Mouse (Mus musculus) CD4-positive, CD25-positive, alpha-beta regulatory T cell, adult 2 months (primary cell): ENCODE measurements around the gene Msrb2.

Experiments
- DNase-seq: peaks from one replicate; pipeline ENCODE4 v3.0.0-alpha.2; 2012; ENCODE audit warnings: low read depth, low spot score

Gene Msrb2

DNA sequence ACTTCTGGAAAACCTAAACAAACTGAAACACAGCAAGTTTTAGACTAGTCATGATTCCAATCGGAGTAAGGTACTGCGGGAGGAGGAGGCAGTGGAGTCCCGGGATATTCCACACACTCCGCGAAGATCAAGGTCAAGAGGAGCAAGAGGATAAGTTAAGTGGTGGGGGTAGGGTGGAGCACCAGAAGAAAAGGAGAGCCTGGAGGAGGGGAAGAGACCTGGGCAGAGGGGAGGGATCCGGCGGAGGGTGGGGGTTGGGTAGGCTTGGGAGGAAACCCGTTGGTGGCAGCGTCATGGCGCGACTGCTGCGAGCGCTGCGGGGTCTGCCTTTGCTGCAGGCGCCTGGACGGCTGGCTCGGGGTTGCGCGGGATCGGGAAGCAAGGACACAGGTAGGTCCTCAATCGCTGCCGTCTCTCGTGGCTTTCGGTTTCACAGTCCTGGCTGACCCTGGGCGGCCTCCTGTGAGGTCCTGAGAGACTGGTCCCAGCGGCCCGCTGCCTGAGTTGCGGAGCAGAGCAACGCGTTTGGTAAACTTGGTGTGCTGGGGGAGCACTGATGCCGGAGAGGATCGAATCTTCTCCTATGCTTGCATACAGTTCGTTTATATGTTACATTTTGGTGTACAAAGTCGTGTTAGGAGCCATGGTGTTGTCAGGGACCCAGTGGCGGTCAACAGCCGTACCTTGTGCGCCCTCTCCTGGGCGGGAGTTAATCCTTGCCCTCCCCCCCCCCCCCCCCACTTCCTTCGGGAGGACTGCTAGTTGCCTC is at the start of gene Msrb2:
TSS of gene Msrb2 (plus strand) at position 51 of the 769 bp plus-strand sequence.
- peak; percentile 82 for DNase-seq

DNA sequence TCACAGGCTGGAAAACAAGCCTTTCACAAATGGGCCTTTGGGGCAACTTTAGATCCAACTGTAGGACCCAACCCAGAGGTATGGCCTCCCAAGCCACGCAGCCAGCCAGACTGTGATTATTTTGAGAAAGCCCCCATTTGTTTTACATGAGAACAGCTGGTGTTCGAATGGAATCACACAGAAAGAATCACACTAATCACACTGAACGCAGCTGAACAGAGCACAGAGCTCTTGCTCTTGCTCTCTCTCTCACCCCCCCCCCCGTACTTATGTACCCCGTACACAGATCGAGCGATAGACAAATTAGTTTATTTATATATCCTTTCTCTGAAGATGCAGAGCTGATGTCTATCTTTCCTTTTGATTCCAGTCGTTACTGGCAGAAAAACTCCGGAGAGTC is 48.8 kb upstream of the Msrb2 start:
- DNase-seq: no peak

DNA sequence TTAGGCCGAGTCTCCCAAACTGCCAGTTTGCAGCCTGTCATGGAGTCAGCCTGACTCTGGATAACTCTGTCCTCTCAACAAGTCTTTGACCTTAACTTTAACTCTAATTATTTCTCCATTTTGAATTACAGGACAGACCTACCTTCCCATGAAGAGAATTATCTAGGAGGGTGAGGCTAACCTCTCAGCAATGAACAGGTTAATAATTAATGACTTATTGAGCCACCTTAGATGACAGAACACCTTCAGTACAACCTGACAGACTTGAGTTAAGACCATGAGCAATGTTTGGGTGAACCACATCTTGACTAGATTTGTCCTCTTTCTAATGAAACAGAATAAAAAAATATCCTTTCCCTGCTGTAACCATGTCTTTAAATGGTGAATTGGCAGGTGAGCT is 44.9 kb upstream of the Msrb2 start:
- no peak for DNase-seq

- DNase-seq: no peak
Measured at GRCm38 (mm10) chr2:19327811-19328210, 43.4 kb upstream of the Msrb2 start.

- DNase-seq: no peak
Measured at GRCm38 (mm10) chr2:19343901-19344635, 27.2 kb upstream of the Msrb2 start.

GRCm38 (mm10) chr2:19344636-19345413 is 26.4 kb upstream of the Msrb2 start:
- peak; percentile 89 for DNase-seq

GRCm38 (mm10) chr2:19345414-19345964 is 25.8 kb upstream of the Msrb2 start:
- no peak for DNase-seq

DNA sequence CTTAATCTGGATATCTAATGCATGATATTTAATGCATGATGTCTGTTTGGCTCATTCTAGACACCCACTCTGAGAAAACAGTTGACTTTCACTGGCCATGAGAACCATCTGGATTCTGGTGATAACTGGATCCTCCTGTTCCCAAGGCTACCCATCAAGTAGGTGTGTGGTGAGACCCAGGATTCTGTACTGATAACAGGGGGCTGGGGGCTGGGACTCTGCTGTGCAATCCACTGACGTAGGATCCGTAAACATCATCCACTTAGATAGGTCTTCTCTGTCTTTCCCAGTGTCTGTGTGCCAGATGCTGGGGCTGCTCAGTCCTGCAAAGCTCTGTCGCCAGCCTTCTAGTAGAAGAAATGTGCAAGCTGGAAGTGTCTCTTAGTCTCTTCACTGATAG is 22.8 kb upstream of the Msrb2 start:
- DNase-seq: no peak

- no peak for DNase-seq
Measured at GRCm38 (mm10) chr2:19350167-19350566, 21.1 kb upstream of the Msrb2 start.

DNA sequence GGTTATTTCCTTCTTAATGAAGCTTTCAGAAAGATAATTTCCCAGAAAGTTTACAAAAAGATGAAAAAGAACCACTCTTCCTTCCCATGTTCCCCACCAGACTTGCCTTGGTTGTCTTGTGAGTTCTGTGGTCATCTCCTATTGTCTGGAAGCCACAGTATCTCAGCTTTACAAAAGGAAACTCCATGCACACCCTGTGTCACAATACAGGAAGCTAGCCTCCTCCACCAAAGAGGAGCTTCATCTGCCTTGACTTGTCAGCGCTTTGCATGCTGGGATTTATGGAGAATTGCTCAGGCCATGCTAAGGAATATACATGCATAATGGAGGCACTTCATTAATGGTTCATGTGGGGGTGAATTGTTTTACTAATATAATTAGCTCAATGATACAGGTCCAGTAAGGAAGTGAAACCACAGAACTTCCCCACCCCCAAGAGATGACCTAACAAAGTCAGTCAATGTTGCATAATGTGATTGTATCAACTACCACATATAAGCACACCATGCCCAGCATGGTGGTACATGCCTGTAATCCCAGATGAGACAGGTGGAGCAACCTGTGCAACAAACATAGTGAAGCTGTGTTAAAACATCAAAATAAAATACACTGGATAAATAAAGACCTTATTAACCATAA is 19.5 kb upstream of the Msrb2 start:
- DNase-seq: no peak

DNA sequence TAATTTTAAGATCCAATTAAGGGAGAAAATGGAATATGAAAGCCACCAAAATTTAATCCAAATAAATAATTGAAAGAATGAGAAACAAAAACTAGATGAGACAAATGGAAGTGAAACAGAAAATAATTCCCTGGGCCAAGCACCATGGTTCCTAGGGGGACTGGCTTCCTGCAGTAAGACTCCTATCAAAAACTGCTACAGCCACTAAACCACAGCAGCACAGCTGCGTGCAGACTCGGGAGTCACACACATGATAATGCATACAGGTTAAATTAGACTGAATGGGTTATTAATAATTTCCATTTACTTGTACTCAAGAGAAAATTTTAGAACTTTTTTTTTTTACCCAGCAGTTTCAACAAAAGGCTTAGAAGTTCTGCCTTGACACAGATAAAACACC is 18.1 kb upstream of the Msrb2 start:
- no peak for DNase-seq

DNA sequence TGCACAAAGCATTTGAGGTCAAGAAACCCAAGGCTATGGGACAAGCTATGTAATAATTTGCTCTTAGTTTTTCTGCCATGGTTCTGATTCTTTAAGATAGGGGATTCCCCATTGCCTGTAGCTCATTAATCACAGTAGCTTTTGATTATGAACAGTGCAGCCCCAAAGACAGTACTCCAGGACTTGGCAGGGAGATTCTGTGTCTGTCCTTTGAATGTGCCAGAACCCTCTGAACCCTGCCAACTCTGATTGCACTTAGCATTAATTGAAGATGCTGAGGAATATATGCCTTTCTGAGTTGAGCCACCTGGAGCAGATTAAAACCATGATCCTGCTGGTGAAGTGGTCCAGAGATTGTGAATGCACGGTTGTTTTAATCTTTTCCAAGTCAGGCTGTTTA is 8.4 kb upstream of the Msrb2 start:
- DNase-seq: no peak

DNA sequence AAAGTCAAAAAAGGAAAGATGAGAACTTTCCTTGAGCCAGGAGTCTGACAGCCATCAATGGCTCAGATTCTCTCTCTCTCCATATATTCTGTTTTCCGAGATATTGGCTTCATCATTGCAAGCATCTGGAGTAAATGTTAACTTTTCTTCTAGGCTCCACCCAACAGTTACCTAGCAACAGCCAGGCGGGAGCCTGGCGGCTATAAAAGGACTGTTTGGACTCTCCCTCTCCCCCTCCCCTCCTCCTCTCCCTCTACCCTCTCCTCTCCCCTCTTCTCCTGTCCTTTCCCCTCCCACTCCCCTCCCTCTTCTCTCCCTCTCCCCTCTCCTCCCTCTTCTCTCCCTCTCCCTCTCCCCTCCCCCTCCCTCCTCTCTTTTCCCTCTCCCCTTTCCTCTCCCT is 4.8 kb upstream of the Msrb2 start:
- DNase-seq: no peak

DNA sequence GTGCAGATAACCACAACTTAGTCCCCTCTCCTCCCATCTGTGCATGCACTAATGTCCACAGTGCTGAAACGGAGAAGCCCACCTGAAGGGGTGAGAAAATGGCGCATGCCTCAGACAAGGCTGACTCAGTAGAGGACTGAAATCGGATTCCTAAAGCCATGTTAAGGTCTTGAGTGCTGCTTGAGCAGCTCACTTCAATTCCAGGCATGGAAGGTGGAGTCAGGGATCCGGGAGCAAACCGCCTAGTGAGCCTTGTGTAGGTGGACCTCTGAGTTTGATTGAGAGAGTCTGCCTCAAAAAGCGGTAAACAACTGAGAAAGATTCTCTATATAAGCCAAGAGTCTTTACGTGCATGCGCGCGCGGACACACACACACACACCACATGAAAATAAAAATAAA is 4.1 kb upstream of the Msrb2 start:
- no peak for DNase-seq

GRCm38 (mm10) chr2:19373695-19374094 is 2.5 kb downstream of the Msrb2 start:
- DNase-seq: peak; percentile 34

- DNase-seq: no peak
Measured at GRCm38 (mm10) chr2:19380446-19380950, 9.3 kb downstream of the Msrb2 start.

DNA sequence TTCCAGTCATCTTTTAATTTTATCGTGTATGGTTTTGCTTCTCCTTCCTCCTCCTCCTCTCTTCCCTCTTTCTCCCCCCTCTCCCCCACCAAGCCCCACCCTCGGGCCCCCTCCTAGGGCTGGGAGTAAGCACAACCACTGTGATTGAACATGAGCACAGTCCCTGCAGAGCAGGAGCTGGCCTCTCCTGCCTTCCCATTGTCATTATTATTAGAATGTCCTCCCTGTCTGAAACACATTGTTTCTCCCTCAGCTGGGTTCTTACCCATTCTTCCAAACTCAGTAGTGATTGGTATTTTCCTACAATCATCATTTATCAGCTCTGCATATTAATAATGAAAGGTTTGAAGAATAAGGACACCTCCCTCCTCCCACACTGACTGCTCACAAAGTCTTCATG is 9.7 kb downstream of the Msrb2 start:
- DNase-seq: no peak

DNA sequence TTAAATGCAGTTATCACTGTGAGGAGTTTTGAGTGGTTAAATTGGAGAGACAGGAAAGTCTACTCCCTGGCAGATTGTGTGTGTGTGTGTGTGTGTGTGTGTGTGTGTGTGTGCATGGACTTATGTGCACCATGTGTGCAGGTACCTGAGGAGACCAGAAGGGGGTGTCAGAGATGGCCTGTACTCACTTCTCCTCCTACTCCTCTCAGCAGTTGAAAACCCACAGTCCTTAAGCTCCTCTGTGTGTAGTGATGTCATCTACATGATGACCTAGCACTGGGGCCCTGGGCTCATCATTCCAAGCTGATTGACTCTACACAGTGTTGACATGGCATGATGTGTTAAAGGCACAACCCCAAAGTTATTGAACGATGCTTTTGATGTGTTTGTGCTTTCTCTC is 11.0 kb downstream of the Msrb2 start:
- no peak for DNase-seq

DNA sequence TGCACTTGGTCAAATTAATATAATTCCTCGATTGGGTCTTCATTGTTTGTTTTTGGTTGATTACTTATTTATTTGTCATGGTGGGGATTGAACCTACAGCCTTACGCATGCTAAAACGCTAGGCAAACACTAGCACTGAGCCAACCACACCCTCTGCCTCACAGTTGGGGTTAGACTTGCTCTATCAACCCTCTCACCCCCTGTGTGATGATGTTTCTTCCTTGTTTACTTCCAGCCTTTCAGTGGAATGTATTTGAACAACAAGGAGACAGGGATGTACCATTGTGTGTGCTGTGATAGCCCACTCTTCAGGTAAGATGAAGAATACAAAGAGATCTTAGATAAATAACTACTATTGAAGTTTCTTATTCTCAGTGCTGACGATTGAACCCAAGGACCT is 11.8 kb downstream of the Msrb2 start:
- no peak for DNase-seq

GRCm38 (mm10) chr2:19385772-19386171 is 14.5 kb downstream of the Msrb2 start:
- no peak for DNase-seq

DNA sequence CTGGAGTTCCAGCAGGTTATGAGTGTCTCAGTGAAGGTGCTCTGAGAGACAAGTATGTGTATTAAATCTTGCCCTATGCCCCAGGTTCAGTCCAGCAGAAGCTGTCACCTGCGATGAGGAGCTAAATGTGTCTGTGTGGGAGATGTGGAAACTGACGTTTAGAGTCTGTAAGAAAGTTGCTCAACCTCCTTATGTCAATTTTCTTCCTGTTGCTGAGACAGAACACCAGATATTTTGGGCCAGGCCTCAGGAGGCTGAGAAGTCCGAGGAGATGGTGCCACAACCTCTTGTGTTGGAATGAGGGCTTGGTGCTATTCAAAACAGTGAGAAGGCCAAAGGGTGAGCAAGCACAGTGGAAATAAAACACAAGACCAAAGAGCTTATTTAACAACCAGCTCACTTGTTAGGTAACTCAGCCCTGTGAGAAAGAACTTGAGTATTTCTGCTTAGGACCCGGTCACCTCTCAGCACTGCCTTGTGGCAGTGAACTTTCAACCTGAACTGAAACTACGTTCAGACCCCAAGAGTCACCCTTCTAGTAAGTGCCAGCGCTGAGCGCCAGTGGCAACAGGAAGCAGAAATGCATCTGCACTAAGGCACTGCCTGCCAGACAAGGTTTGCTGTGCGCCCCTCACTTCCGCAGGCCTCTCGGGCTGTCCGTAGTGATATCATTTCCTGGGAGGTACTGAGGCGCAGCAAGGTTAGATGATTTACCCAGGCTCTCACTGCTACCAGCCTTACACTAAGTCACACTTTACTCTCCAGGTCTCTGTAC is 17.3 kb downstream of the Msrb2 start:
- DNase-seq: peak; percentile 86
